Mouse (Mus musculus): ENCODE data around the gene Glp2r. TPM values are rescaled to one million over a fixed set of nuclear protein-coding genes. Genes with fewer than 3 reads are reported as not detected.

The Glp2r gene
- polyA plus RNA-seq, 1 experiment from 2014 or later, result 0.31 TPM

- H3K27me3 ChIP-seq, result no peaks in the 10 kb centered on the region
- no peak overlapping the region; the same call in 1 of the 2 replicates for H3K27ac ChIP-seq (replicated peaks)
- no peaks in the 10 kb centered on the region for H3K4me1 ChIP-seq (replicated peaks)
- no peak overlapping the region for H3K4me3 ChIP-seq (replicated peaks)
- no peak for ATAC-seq (ENCODE audit: insufficient read depth)
- no peak overlapping the region for H3K4me2 ChIP-seq
- 35% methylated on average over 12 of the region's 12 CpGs for WGBS (ENCODE audit: insufficient replicate concordance)
- no peaks in the 10 kb centered on the region for H3K36me3 ChIP-seq (replicated peaks)
- H3K9me3 ChIP-seq (replicated peaks), result no peaks in the 10 kb centered on the region
- no peak overlapping the region for H3K9ac ChIP-seq
Measured at GRCm38 (mm10) chr11:67675562-67676540, 95.1 kb downstream of the Glp2r start.

- Histone ChIP-seq H3K9me3 (replicated peaks) (no peaks in the 10 kb centered on the region), H3K4me1 (replicated peaks) (no peaks in the 10 kb centered on the region), H3K36me3 (replicated peaks) (no peaks in the 10 kb centered on the region), H3K27ac (replicated peaks) (no peak overlapping the region), H3K4me2 (no peak overlapping the region), H3K9ac (no peak overlapping the region), H3K27me3 (no peaks in the 10 kb centered on the region), H3K4me3 (replicated peaks) (no peak overlapping the region)
- 57% methylated on average over 5 of the region's 5 CpGs for WGBS (ENCODE audit: insufficient replicate concordance)
- no peak for ATAC-seq (ENCODE audit: insufficient read depth)
Measured at GRCm38 (mm10) chr11:67672140-67672539, 98.8 kb downstream of the Glp2r start.

- Histone ChIP-seq H3K36me3 (replicated peaks) (no peaks in the 10 kb centered on the region), H3K9me3 (replicated peaks) (no peaks in the 10 kb centered on the region), H3K27ac (replicated peaks) (no peak overlapping the region), H3K4me2 (no peak overlapping the region), H3K4me1 (replicated peaks) (no peaks in the 10 kb centered on the region), H3K9ac (no peak overlapping the region), H3K4me3 (replicated peaks) (no peak overlapping the region), H3K27me3 (no peaks in the 10 kb centered on the region)
- no peak for ATAC-seq (ENCODE audit: insufficient read depth)
- WGBS (ENCODE audit: insufficient replicate concordance), result 81% methylated on average over 6 of the region's 6 CpGs
Measured at GRCm38 (mm10) chr11:67670031-67670430, 100.9 kb downstream of the Glp2r start.

- Histone ChIP-seq H3K4me3 (replicated peaks) (no peak overlapping the region), H3K4me2 (no peak overlapping the region), H3K9ac (no peak overlapping the region), H3K27ac (replicated peaks) (no peak overlapping the region), H3K9me3 (replicated peaks) (no peaks in the 10 kb centered on the region), H3K36me3 (replicated peaks) (no peaks in the 10 kb centered on the region), H3K4me1 (replicated peaks) (no peaks in the 10 kb centered on the region), H3K27me3 (no peaks in the 10 kb centered on the region)
- 60% methylated on average over 3 of the region's 3 CpGs for WGBS (ENCODE audit: insufficient replicate concordance)
- ATAC-seq (ENCODE audit: insufficient read depth), result no peak
Measured at GRCm38 (mm10) chr11:67668460-67669007, 102.4 kb downstream of the Glp2r start.

- no peaks in the 10 kb centered on the region for H3K27me3 ChIP-seq
- no peaks in the 10 kb centered on the region for H3K36me3 ChIP-seq (replicated peaks)
- H3K4me2 ChIP-seq, result no peak overlapping the region
- no peak overlapping the region for H3K4me3 ChIP-seq (replicated peaks)
- ATAC-seq (ENCODE audit: insufficient read depth), result no peak
- no peak overlapping the region for H3K9ac ChIP-seq
- no peak overlapping the region for H3K27ac ChIP-seq (replicated peaks)
- 65% methylated on average over 13 of the region's 13 CpGs for WGBS (ENCODE audit: insufficient replicate concordance)
- H3K4me1 ChIP-seq (replicated peaks), result no peaks in the 10 kb centered on the region
- no peaks in the 10 kb centered on the region for H3K9me3 ChIP-seq (replicated peaks)
Measured at GRCm38 (mm10) chr11:67667531-67668332, 103.2 kb downstream of the Glp2r start.

GRCm38 (mm10) chr11:67666129-67666528 is 104.8 kb downstream of the Glp2r start:
- Histone ChIP-seq H3K9ac (no peak overlapping the region), H3K36me3 (replicated peaks) (no peaks in the 10 kb centered on the region), H3K27me3 (no peaks in the 10 kb centered on the region), H3K9me3 (replicated peaks) (no peaks in the 10 kb centered on the region), H3K4me3 (replicated peaks) (no peak overlapping the region), H3K27ac (replicated peaks) (no peak overlapping the region), H3K4me1 (replicated peaks) (no peaks in the 10 kb centered on the region), H3K4me2 (no peak overlapping the region)
- ATAC-seq (ENCODE audit: insufficient read depth), result no peak
- 48% methylated on average over 5 of the region's 5 CpGs for WGBS (ENCODE audit: insufficient replicate concordance)

- H3K36me3 ChIP-seq (replicated peaks), result no peaks in the 10 kb centered on the region
- H3K27ac ChIP-seq (replicated peaks), result no peak overlapping the region
- no peak overlapping the region for H3K4me2 ChIP-seq
- 57% methylated on average over 6 of the region's 6 CpGs for WGBS (ENCODE audit: insufficient replicate concordance)
- no peak for ATAC-seq (ENCODE audit: insufficient read depth)
- no peak overlapping the region for H3K4me3 ChIP-seq (replicated peaks)
- no peaks in the 10 kb centered on the region for H3K4me1 ChIP-seq (replicated peaks)
- H3K9me3 ChIP-seq (replicated peaks), result no peaks in the 10 kb centered on the region
- H3K27me3 ChIP-seq, result no peaks in the 10 kb centered on the region
- no peak overlapping the region for H3K9ac ChIP-seq
Measured at GRCm38 (mm10) chr11:67664918-67665317, 106.0 kb downstream of the Glp2r start.

GRCm38 (mm10) chr11:67664261-67664660 is 106.7 kb downstream of the Glp2r start:
- no peak overlapping the region for H3K27ac ChIP-seq (replicated peaks)
- H3K4me1 ChIP-seq (replicated peaks), result no peaks in the 10 kb centered on the region
- no peak overlapping the region for H3K9ac ChIP-seq
- no peak for ATAC-seq (ENCODE audit: insufficient read depth)
- no peaks in the 10 kb centered on the region for H3K9me3 ChIP-seq (replicated peaks)
- no peaks in the 10 kb centered on the region for H3K27me3 ChIP-seq
- 67% methylated on average over 3 of the region's 3 CpGs for WGBS (ENCODE audit: insufficient replicate concordance)
- H3K4me3 ChIP-seq (replicated peaks), result no peak overlapping the region
- H3K36me3 ChIP-seq (replicated peaks), result no peaks in the 10 kb centered on the region
- no peak overlapping the region for H3K4me2 ChIP-seq

GRCm38 (mm10) chr11:67663437-67663836 is 107.5 kb downstream of the Glp2r start:
- WGBS (ENCODE audit: insufficient replicate concordance), result 74% methylated on average over 4 of the region's 4 CpGs
- no peaks in the 10 kb centered on the region for H3K36me3 ChIP-seq (replicated peaks)
- H3K4me1 ChIP-seq (replicated peaks), result no peaks in the 10 kb centered on the region
- H3K27me3 ChIP-seq, result no peaks in the 10 kb centered on the region
- no peak overlapping the region for H3K9ac ChIP-seq
- H3K4me3 ChIP-seq (replicated peaks), result no peak overlapping the region
- H3K27ac ChIP-seq (replicated peaks), result no peak overlapping the region
- no peaks in the 10 kb centered on the region for H3K9me3 ChIP-seq (replicated peaks)
- H3K4me2 ChIP-seq, result no peak overlapping the region
- ATAC-seq (ENCODE audit: insufficient read depth), result no peak

- H3K4me2 ChIP-seq, result no peak overlapping the region
- no peaks in the 10 kb centered on the region for H3K4me1 ChIP-seq (replicated peaks)
- 72% methylated on average over 8 of the region's 8 CpGs for WGBS (ENCODE audit: insufficient replicate concordance)
- H3K9ac ChIP-seq, result no peak overlapping the region
- ATAC-seq (ENCODE audit: insufficient read depth), result no peak
- H3K27me3 ChIP-seq, result no peaks in the 10 kb centered on the region
- no peak overlapping the region for H3K27ac ChIP-seq (replicated peaks)
- no peaks in the 10 kb centered on the region for H3K36me3 ChIP-seq (replicated peaks)
- no peak overlapping the region for H3K4me3 ChIP-seq (replicated peaks)
- no peaks in the 10 kb centered on the region for H3K9me3 ChIP-seq (replicated peaks)
Measured at GRCm38 (mm10) chr11:67661465-67661864, 109.5 kb downstream of the Glp2r start.

All from liver, embryonic 15.5 days (tissue).